Mouse (Mus musculus): ENCODE data around the gene Prmt2. TPM values are rescaled to one million over a fixed set of nuclear protein-coding genes. Genes with fewer than 3 reads are reported as not detected.

The Prmt2 gene
- polyA plus RNA-seq, 2 experiments, result 57.9 to 61.4 TPM

- WGBS, result 95% methylated on average over 11 of the region's 11 CpGs
- DNase-seq (ENCODE audit: low spot score), result no peak
- Histone ChIP-seq H3K27me3 (ENCODE audit: control insufficient read depth, insufficient read depth, low read length) (no peaks in the 10 kb centered on the region), H3K4me1 (ENCODE audit: control insufficient read depth, insufficient read depth, low read length) (no peaks in the 10 kb centered on the region), H3K4me3 (replicated peaks; ENCODE audit: low read length) (no peak overlapping the region), H3K27ac (replicated peaks; ENCODE audit: low read depth, low read length) (no peak overlapping the region), H3K4me2 (replicated peaks; ENCODE audit: low read depth, low read length, severe bottlenecking) (no peak overlapping the region), H3K9me3 (ENCODE audit: control insufficient read depth, low read length) (no peaks in the 10 kb centered on the region), H3K9ac (ENCODE audit: low read depth, low read length, severe bottlenecking) (no peak overlapping the region), H3K36me3 (ENCODE audit: control insufficient read depth, insufficient read depth, low read length) (peaks cover 48% of the 10 kb centered on the region)
- no peak for ATAC-seq (ENCODE audit: low FRiP score, low read depth)
- TF ChIP-seq POLR2A (IDR thresholded peaks at IDR 0.05; ENCODE audit: borderline replicate concordance, extremely low read depth, insufficient read depth, insufficient read length), result no peak
Observed at GRCm38 (mm10) chr10:76225944-76226343, 11.7 kb downstream of the Prmt2 start.

- peaks cover 94% of the 10 kb centered on the region for H3K36me3 ChIP-seq (ENCODE audit: control insufficient read depth, insufficient read depth, low read length)
- 81% methylated on average over 9 of the region's 9 CpGs for WGBS
- H3K27me3 ChIP-seq (ENCODE audit: control insufficient read depth, insufficient read depth, low read length), result no peaks in the 10 kb centered on the region
- peaks cover 16% of the 10 kb centered on the region; the same call in 1 of the 2 replicates for H3K9me3 ChIP-seq (ENCODE audit: control insufficient read depth, low read length)
- no peak for TF ChIP-seq POLR2A (IDR thresholded peaks at IDR 0.05; ENCODE audit: borderline replicate concordance, extremely low read depth, insufficient read depth, insufficient read length)
- DNase-seq (ENCODE audit: low spot score) (no peak), ATAC-seq (ENCODE audit: low FRiP score, low read depth) (no peak)
- H3K4me1 ChIP-seq (ENCODE audit: control insufficient read depth, insufficient read depth, low read length), result no peaks in the 10 kb centered on the region
- H3K9ac ChIP-seq (ENCODE audit: low read depth, low read length, severe bottlenecking), result no peak overlapping the region
- H3K4me3 ChIP-seq (replicated peaks; ENCODE audit: low read length), result no peak overlapping the region
- H3K4me2 ChIP-seq (replicated peaks; ENCODE audit: low read depth, low read length, severe bottlenecking), result no peak overlapping the region
- H3K27ac ChIP-seq (replicated peaks; ENCODE audit: low read depth, low read length), result no peak overlapping the region
Observed at GRCm38 (mm10) chr10:76218240-76218639, 19.4 kb downstream of the Prmt2 start.

GRCm38 (mm10) chr10:76217056-76217455, 20.6 kb downstream of the Prmt2 start:
- H3K4me2 ChIP-seq (replicated peaks; ENCODE audit: low read depth, low read length, severe bottlenecking), result no peak overlapping the region
- H3K36me3 ChIP-seq (ENCODE audit: control insufficient read depth, insufficient read depth, low read length), result peaks cover 89% of the 10 kb centered on the region
- no peaks in the 10 kb centered on the region for H3K27me3 ChIP-seq (ENCODE audit: control insufficient read depth, insufficient read depth, low read length)
- H3K4me3 ChIP-seq (replicated peaks; ENCODE audit: low read length), result no peak overlapping the region
- no peak overlapping the region for H3K27ac ChIP-seq (replicated peaks; ENCODE audit: low read depth, low read length)
- no peak for TF ChIP-seq POLR2A (IDR thresholded peaks at IDR 0.05; ENCODE audit: borderline replicate concordance, extremely low read depth, insufficient read depth, insufficient read length)
- H3K9me3 ChIP-seq (ENCODE audit: control insufficient read depth, low read length), result peaks cover 16% of the 10 kb centered on the region; the same call in 1 of the 2 replicates
- no peaks in the 10 kb centered on the region for H3K4me1 ChIP-seq (ENCODE audit: control insufficient read depth, insufficient read depth, low read length)
- no peak overlapping the region for H3K9ac ChIP-seq (ENCODE audit: low read depth, low read length, severe bottlenecking)
- DNase-seq (ENCODE audit: low spot score) (no peak), ATAC-seq (ENCODE audit: low FRiP score, low read depth) (no peak)
- 96% methylated on average over 17 of the region's 17 CpGs for WGBS

- no peaks in the 10 kb centered on the region for H3K4me1 ChIP-seq (ENCODE audit: control insufficient read depth, insufficient read depth, low read length)
- no peak overlapping the region for H3K4me2 ChIP-seq (replicated peaks; ENCODE audit: low read depth, low read length, severe bottlenecking)
- WGBS, result 87% methylated on average over 4 of the region's 4 CpGs
- peaks cover 16% of the 10 kb centered on the region; the same call in 1 of the 2 replicates for H3K9me3 ChIP-seq (ENCODE audit: control insufficient read depth, low read length)
- no peak for ATAC-seq (ENCODE audit: low FRiP score, low read depth)
- no peak for TF ChIP-seq POLR2A (IDR thresholded peaks at IDR 0.05; ENCODE audit: borderline replicate concordance, extremely low read depth, insufficient read depth, insufficient read length)
- H3K36me3 ChIP-seq (ENCODE audit: control insufficient read depth, insufficient read depth, low read length), result peaks cover 75% of the 10 kb centered on the region
- H3K27ac ChIP-seq (replicated peaks; ENCODE audit: low read depth, low read length), result no peak overlapping the region
- DNase-seq (ENCODE audit: low spot score), result no peak
- no peak overlapping the region for H3K4me3 ChIP-seq (replicated peaks; ENCODE audit: low read length)
- no peak overlapping the region for H3K9ac ChIP-seq (ENCODE audit: low read depth, low read length, severe bottlenecking)
- H3K27me3 ChIP-seq (ENCODE audit: control insufficient read depth, insufficient read depth, low read length), result no peaks in the 10 kb centered on the region
Observed at GRCm38 (mm10) chr10:76214161-76214560, 23.5 kb downstream of the Prmt2 start.

- no peak for ATAC-seq (ENCODE audit: low FRiP score, low read depth)
- no peak for DNase-seq (ENCODE audit: low spot score)
Observed at GRCm38 (mm10) chr10:76212121-76212520, 25.5 kb downstream of the Prmt2 start.

GRCm38 (mm10) chr10:76210806-76211205, 26.9 kb downstream of the Prmt2 start:
- no peak for TF ChIP-seq POLR2A (IDR thresholded peaks at IDR 0.05; ENCODE audit: borderline replicate concordance, extremely low read depth, insufficient read depth, insufficient read length)
- WGBS, result 97% methylated on average over 7 of the region's 7 CpGs
- Histone ChIP-seq H3K4me2 (replicated peaks; ENCODE audit: low read depth, low read length, severe bottlenecking) (no peak overlapping the region), H3K9ac (ENCODE audit: low read depth, low read length, severe bottlenecking) (no peak overlapping the region), H3K27ac (replicated peaks; ENCODE audit: low read depth, low read length) (no peak overlapping the region), H3K36me3 (ENCODE audit: control insufficient read depth, insufficient read depth, low read length) (peaks cover 70% of the 10 kb centered on the region), H3K9me3 (ENCODE audit: control insufficient read depth, low read length) (peaks cover 16% of the 10 kb centered on the region; the same call in 1 of the 2 replicates), H3K4me3 (replicated peaks; ENCODE audit: low read length) (no peak overlapping the region), H3K4me1 (ENCODE audit: control insufficient read depth, insufficient read depth, low read length) (no peaks in the 10 kb centered on the region), H3K27me3 (ENCODE audit: control insufficient read depth, insufficient read depth, low read length) (no peaks in the 10 kb centered on the region)
- no peak for ATAC-seq (ENCODE audit: low FRiP score, low read depth)
- no peak for DNase-seq (ENCODE audit: low spot score)

More at GRCm38 (mm10) chr10:76212121-76212520, 25.5 kb downstream of the Prmt2 start:
- no peak for TF ChIP-seq POLR2A (IDR thresholded peaks at IDR 0.05; ENCODE audit: borderline replicate concordance, extremely low read depth, insufficient read depth, insufficient read length)
- Histone ChIP-seq H3K9me3 (ENCODE audit: control insufficient read depth, low read length) (peaks cover 16% of the 10 kb centered on the region; the same call in 1 of the 2 replicates), H3K4me3 (replicated peaks; ENCODE audit: low read length) (no peak overlapping the region), H3K9ac (ENCODE audit: low read depth, low read length, severe bottlenecking) (no peak overlapping the region), H3K27ac (replicated peaks; ENCODE audit: low read depth, low read length) (no peak overlapping the region), H3K4me1 (ENCODE audit: control insufficient read depth, insufficient read depth, low read length) (no peaks in the 10 kb centered on the region), H3K4me2 (replicated peaks; ENCODE audit: low read depth, low read length, severe bottlenecking) (no peak overlapping the region), H3K27me3 (ENCODE audit: control insufficient read depth, insufficient read depth, low read length) (no peaks in the 10 kb centered on the region), H3K36me3 (ENCODE audit: control insufficient read depth, insufficient read depth, low read length) (peaks cover 76% of the 10 kb centered on the region)
- 91% methylated on average over 6 of the region's 6 CpGs for WGBS

All from limb, embryonic 14.5 days (tissue).